Mouse (Mus musculus) erythroblast, embryonic 14.5 days (primary cell): ENCODE results near the gene Crtc1.

Experiments used
- GATA1 ChIP-seq: IDR thresholded peaks from 2 replicates; pipeline ENCODE4 v1.6.1; 2012; ENCODE audit warnings: low read length, inconsistent platforms, mixed read lengths
- TAL1 ChIP-seq: IDR thresholded peaks from 3 replicates; pipeline ENCODE4 v1.6.1; 2012; ENCODE audit warnings: low read length, inconsistent platforms, mixed read lengths

GRCm38 (mm10) chr8:70342007-70342406 is 97.4 kb downstream of the Crtc1 start:
- TF ChIP-seq TAL1 (no peak), GATA1 (no peak)
